Mouse (Mus musculus): ENCODE measurements around the gene Zfp423. TPM values are rescaled to one million over a fixed set of nuclear protein-coding genes. Genes with fewer than 3 reads are reported as not detected.

The Zfp423 gene
- polyA plus RNA-seq, 1 experiment from 2014 or later = 27.9 TPM

DNA sequence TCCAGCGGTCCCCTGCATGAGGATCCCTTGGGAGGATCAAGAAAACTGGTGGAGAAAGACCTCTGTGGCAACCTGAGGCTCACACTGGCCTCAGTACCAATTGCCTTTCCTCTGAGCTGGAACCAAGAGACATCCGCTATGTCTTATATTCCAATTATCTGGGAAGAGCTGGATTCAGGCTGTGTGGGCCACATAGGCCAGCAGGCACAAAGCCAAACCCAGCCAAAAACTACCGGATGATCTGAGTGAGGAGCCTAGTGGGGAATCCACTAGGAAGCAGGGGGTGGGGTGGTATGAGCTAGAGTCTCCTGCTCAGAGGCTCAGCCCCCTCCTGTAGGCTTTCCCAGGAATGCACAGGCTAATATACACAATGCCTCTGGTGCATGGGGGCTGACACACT lies 273.4 kb downstream of the Zfp423 start:
- Histone ChIP-seq H3K36me3 (ENCODE audit: control insufficient read depth, insufficient read depth, low read length) (0 out of 2 replicates have a peak, but pooled peaks cover 3% of the 10 kb centered on the region), H3K9ac (ENCODE audit: low read length) (no peak overlapping the region), H3K27ac (ENCODE audit: low read depth, low read length) (peak overlapping the region; percentile 59; the same call in 1 of the 2 replicates), H3K4me2 (ENCODE audit: low read length) (no peak overlapping the region), H3K27me3 (replicated peaks; ENCODE audit: control insufficient read depth, insufficient read depth, low read length) (no peaks in the 10 kb centered on the region), H3K4me3 (ENCODE audit: low read depth, low read length) (no peak overlapping the region), H3K4me1 (ENCODE audit: control insufficient read depth, insufficient read depth, low read length) (peaks cover 57% of the 10 kb centered on the region), H3K9me3 (replicated peaks; ENCODE audit: control insufficient read depth, low read length) (no peaks in the 10 kb centered on the region)
- ATAC-seq = no peak
- WGBS = 70% methylated on average over 3 of the region's 3 CpGs
- no peak for DNase-seq (ENCODE audit: low spot score)

DNA sequence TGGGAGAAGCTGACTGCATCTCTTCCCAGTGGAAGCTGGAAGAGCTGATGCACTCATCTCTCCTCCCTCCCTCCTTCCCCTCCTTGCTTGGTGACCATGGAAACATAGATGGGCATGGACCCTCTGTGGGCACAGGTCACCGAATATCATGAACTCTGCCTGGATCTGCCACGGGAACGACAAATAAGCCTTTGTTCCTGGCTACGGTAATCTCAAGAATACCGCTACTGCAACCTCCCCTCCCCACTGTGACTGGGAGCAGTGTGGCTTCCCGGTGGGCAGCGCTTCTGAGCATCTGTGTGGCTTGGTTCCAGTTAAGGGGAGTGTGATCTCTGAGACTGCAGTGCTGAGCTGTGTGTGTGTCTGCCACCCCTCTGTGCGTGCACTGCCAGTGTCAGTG lies 274.0 kb downstream of the Zfp423 start:
- Histone ChIP-seq H3K4me3 (ENCODE audit: low read depth, low read length) (no peak overlapping the region), H3K4me2 (ENCODE audit: low read length) (no peak overlapping the region), H3K27me3 (replicated peaks; ENCODE audit: control insufficient read depth, insufficient read depth, low read length) (no peaks in the 10 kb centered on the region), H3K27ac (ENCODE audit: low read depth, low read length) (peak overlapping the region; percentile 55; the same call in 1 of the 2 replicates), H3K36me3 (ENCODE audit: control insufficient read depth, insufficient read depth, low read length) (0 out of 2 replicates have a peak, but pooled peaks cover 3% of the 10 kb centered on the region), H3K4me1 (ENCODE audit: control insufficient read depth, insufficient read depth, low read length) (peaks cover 50% of the 10 kb centered on the region), H3K9me3 (replicated peaks; ENCODE audit: control insufficient read depth, low read length) (no peaks in the 10 kb centered on the region), H3K9ac (ENCODE audit: low read length) (no peak overlapping the region)
- ATAC-seq (no peak), DNase-seq (ENCODE audit: low spot score) (no peak)
- WGBS = 31% methylated on average over 8 of the region's 8 CpGs

GRCm38 (mm10) chr8:87682066-87682465 lies 277.3 kb downstream of the Zfp423 start:
- DNase-seq (ENCODE audit: low spot score) = no peak
- Histone ChIP-seq H3K4me3 (ENCODE audit: low read depth, low read length) (no peak overlapping the region), H3K4me2 (ENCODE audit: low read length) (no peak overlapping the region), H3K9ac (ENCODE audit: low read length) (no peak overlapping the region), H3K27ac (ENCODE audit: low read depth, low read length) (no peak overlapping the region), H3K36me3 (ENCODE audit: control insufficient read depth, insufficient read depth, low read length) (0 out of 2 replicates have a peak, but pooled peaks cover 6% of the 10 kb centered on the region), H3K4me1 (ENCODE audit: control insufficient read depth, insufficient read depth, low read length) (peaks cover 24% of the 10 kb centered on the region), H3K9me3 (replicated peaks; ENCODE audit: control insufficient read depth, low read length) (no peaks in the 10 kb centered on the region), H3K27me3 (replicated peaks; ENCODE audit: control insufficient read depth, insufficient read depth, low read length) (no peaks in the 10 kb centered on the region)
- no peak for ATAC-seq
- 91% methylated on average over 3 of the region's 3 CpGs for WGBS

DNA sequence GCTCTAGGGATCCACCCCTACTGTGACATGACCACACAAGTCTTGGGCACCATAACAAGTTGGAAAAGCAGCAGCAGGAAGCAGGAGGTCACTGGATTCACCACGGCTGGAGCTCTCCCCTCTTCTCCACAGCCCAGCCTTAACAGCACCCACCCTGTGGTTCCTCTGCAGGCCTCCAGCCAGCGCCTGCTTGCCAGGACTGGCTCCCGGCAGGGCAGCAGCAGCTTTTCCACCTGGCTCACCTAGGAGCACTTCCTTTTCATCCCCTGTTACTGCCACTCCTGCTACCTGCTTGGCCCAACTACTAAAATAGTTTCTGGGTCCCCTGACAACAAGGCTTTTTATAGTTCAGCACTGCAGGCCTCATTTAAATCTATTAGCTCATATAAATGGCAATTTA lies 279.4 kb downstream of the Zfp423 start:
- WGBS = 48% methylated on average over 3 of the region's 3 CpGs
- Histone ChIP-seq H3K27ac (ENCODE audit: low read depth, low read length) (0 out of 2 replicates have a peak overlapping the region, but pooled peaks have one; percentile 21), H3K9ac (ENCODE audit: low read length) (peak overlapping the region; percentile 8; the same call in 1 of the 2 replicates), H3K4me3 (ENCODE audit: low read depth, low read length) (no peak overlapping the region), H3K4me2 (ENCODE audit: low read length) (no peak overlapping the region), H3K36me3 (ENCODE audit: control insufficient read depth, insufficient read depth, low read length) (0 out of 2 replicates have a peak, but pooled peaks cover 3% of the 10 kb centered on the region), H3K9me3 (replicated peaks; ENCODE audit: control insufficient read depth, low read length) (no peaks in the 10 kb centered on the region), H3K27me3 (replicated peaks; ENCODE audit: control insufficient read depth, insufficient read depth, low read length) (no peaks in the 10 kb centered on the region), H3K4me1 (ENCODE audit: control insufficient read depth, insufficient read depth, low read length) (peaks cover 19% of the 10 kb centered on the region)
- ATAC-seq = no peak
- DNase-seq (ENCODE audit: low spot score) = no peak

GRCm38 (mm10) chr8:87679431-87680003 lies 279.9 kb downstream of the Zfp423 start:
- Histone ChIP-seq H3K4me1 (ENCODE audit: control insufficient read depth, insufficient read depth, low read length) (peaks cover 21% of the 10 kb centered on the region), H3K4me2 (ENCODE audit: low read length) (no peak overlapping the region), H3K4me3 (ENCODE audit: low read depth, low read length) (no peak overlapping the region), H3K27me3 (replicated peaks; ENCODE audit: control insufficient read depth, insufficient read depth, low read length) (no peaks in the 10 kb centered on the region), H3K9ac (ENCODE audit: low read length) (peak overlapping the region; percentile 8; the same call in 1 of the 2 replicates), H3K27ac (ENCODE audit: low read depth, low read length) (0 out of 2 replicates have a peak overlapping the region, but pooled peaks have one; percentile 21), H3K9me3 (replicated peaks; ENCODE audit: control insufficient read depth, low read length) (no peaks in the 10 kb centered on the region), H3K36me3 (ENCODE audit: control insufficient read depth, insufficient read depth, low read length) (0 out of 2 replicates have a peak, but pooled peaks cover 3% of the 10 kb centered on the region)
- DNase-seq (ENCODE audit: low spot score) (peak; percentile 70), ATAC-seq (peak; percentile 16; the same call in 1 of the 2 replicates)
- 29% methylated on average over 11 of the region's 11 CpGs for WGBS

DNA sequence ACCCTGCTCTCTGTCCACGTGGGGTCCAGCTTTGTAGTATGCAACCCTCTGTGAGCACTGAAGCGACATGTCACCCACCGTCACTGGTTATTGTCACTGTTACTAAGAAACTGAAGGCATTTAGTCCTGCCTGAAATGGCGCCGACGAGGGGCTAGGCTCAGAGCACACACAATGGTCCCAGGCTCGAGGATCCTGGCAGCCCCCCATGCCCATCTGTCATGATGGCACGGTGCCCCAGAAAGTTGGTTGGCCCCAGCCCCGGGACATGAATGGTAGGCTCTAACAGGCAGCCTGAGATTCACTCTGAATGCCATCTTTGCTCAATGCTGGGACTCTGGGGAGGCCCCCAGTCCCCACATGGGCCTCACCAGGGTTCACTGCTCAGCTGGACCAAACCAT lies 284.0 kb downstream of the Zfp423 start:
- H3K4me2 ChIP-seq (ENCODE audit: low read length) = no peak overlapping the region
- H3K27me3 ChIP-seq (replicated peaks; ENCODE audit: control insufficient read depth, insufficient read depth, low read length) = no peaks in the 10 kb centered on the region
- H3K4me1 ChIP-seq (ENCODE audit: control insufficient read depth, insufficient read depth, low read length) = peaks cover 29% of the 10 kb centered on the region
- H3K27ac ChIP-seq (ENCODE audit: low read depth, low read length) = peak overlapping the region; percentile 86
- WGBS = 23% methylated on average over 9 of the region's 9 CpGs
- ATAC-seq (peak; percentile 89), DNase-seq (ENCODE audit: low spot score) (peak; percentile 88)
- H3K9ac ChIP-seq (ENCODE audit: low read length) = no peak overlapping the region
- no peak overlapping the region for H3K4me3 ChIP-seq (ENCODE audit: low read depth, low read length)
- H3K36me3 ChIP-seq (ENCODE audit: control insufficient read depth, insufficient read depth, low read length) = 0 out of 2 replicates have a peak, but pooled peaks cover 3% of the 10 kb centered on the region
- H3K9me3 ChIP-seq (replicated peaks; ENCODE audit: control insufficient read depth, low read length) = no peaks in the 10 kb centered on the region

DNA sequence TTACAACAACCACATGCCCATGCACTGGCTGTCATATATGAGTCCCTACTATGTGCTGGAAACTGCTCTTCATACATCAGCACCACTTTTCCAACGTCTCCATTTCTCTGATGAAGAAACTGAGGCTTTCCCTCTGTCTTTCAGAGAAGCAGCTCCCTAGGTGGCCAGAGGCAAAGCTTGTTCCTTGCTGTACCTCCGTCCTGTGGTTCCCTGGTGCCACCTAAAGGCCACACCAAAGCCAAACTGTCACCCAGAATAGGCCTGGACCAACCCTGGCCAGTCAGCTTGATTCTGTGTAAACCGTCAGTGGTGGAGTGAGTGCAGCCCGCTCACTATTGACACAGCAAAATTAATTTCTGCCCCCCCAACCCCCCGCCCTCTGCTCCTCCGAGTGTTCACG lies 285.2 kb downstream of the Zfp423 start:
- Histone ChIP-seq H3K4me2 (ENCODE audit: low read length) (no peak overlapping the region), H3K36me3 (ENCODE audit: control insufficient read depth, insufficient read depth, low read length) (0 out of 2 replicates have a peak, but pooled peaks cover 3% of the 10 kb centered on the region), H3K27me3 (replicated peaks; ENCODE audit: control insufficient read depth, insufficient read depth, low read length) (no peaks in the 10 kb centered on the region), H3K9me3 (replicated peaks; ENCODE audit: control insufficient read depth, low read length) (no peaks in the 10 kb centered on the region), H3K4me3 (ENCODE audit: low read depth, low read length) (no peak overlapping the region), H3K4me1 (ENCODE audit: control insufficient read depth, insufficient read depth, low read length) (peaks cover 30% of the 10 kb centered on the region), H3K27ac (ENCODE audit: low read depth, low read length) (no peak overlapping the region), H3K9ac (ENCODE audit: low read length) (no peak overlapping the region)
- WGBS = 74% methylated on average over 7 of the region's 7 CpGs
- ATAC-seq (no peak), DNase-seq (ENCODE audit: low spot score) (no peak)

DNA sequence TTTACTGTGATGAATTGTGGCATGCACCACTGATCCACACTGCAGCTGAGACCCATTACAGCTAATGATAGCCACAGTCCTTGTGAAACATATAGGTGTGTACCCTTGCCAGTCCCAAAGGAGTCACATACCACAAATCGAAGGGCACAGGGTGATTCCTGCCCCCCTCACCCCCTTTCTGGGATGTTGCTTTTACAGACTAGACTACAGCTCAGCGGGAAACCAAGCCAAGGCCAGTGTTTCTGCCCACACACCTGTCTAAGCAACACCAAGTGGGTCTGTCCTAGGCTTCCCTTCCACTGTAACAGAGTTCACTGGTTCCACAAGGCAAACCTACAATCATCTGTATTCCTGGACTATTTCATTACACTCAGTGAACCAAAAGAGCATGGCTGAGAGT lies 287.2 kb downstream of the Zfp423 start:
- 77% methylated on average over 2 of the region's 2 CpGs for WGBS
- Histone ChIP-seq H3K9me3 (replicated peaks; ENCODE audit: control insufficient read depth, low read length) (no peaks in the 10 kb centered on the region), H3K4me1 (ENCODE audit: control insufficient read depth, insufficient read depth, low read length) (peaks cover 42% of the 10 kb centered on the region), H3K27ac (ENCODE audit: low read depth, low read length) (peak overlapping the region; percentile 67; the same call in 1 of the 2 replicates), H3K27me3 (replicated peaks; ENCODE audit: control insufficient read depth, insufficient read depth, low read length) (no peaks in the 10 kb centered on the region), H3K9ac (ENCODE audit: low read length) (no peak overlapping the region), H3K36me3 (ENCODE audit: control insufficient read depth, insufficient read depth, low read length) (no peaks in the 10 kb centered on the region), H3K4me2 (ENCODE audit: low read length) (no peak overlapping the region), H3K4me3 (ENCODE audit: low read depth, low read length) (no peak overlapping the region)
- no peak for ATAC-seq
- DNase-seq (ENCODE audit: low spot score) = no peak

DNA sequence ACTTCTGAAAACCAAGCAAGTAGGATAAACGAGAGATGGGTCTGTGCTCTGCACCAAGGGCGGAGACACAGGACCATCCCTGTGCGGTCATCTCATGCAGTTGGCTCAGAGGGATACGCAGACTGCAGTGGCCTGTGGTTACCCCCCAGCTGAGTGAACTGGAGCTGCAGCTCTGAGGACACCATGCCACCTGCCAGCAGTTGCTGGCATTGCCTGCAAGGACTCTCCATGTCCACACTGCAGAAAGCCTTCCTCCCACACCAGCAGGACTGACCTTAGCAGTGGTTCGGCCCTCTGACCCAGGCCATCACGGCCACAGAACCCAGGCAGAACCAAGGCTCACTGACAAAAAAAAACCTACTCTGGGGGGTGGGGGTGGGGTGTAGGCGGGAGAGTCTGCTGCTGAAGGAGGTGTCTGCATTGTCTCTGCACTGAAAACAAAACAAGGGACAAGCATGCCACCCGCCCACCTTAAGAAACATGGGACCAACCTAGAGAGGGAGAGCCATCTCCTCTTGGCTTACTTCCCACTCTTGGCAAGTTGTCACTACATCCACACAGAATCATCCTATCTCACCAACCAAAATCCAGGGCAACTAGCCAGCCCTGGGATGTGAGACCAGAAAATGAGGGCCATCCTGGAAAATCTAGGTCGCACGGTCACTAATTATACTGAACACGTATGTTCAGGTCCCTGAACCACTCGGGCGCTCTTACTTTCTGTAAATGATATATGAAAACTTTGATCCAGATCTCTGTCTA lies 288.0 kb downstream of the Zfp423 start:
- H3K9ac ChIP-seq (ENCODE audit: low read length) = no peak overlapping the region
- H3K36me3 ChIP-seq (ENCODE audit: control insufficient read depth, insufficient read depth, low read length) = no peaks in the 10 kb centered on the region
- ATAC-seq = no peak
- no peaks in the 10 kb centered on the region for H3K9me3 ChIP-seq (replicated peaks; ENCODE audit: control insufficient read depth, low read length)
- H3K4me2 ChIP-seq (ENCODE audit: low read length) = no peak overlapping the region
- DNase-seq (ENCODE audit: low spot score) = no peak
- peaks cover 42% of the 10 kb centered on the region for H3K4me1 ChIP-seq (ENCODE audit: control insufficient read depth, insufficient read depth, low read length)
- peak overlapping the region; percentile 67 for H3K27ac ChIP-seq (ENCODE audit: low read depth, low read length)
- H3K27me3 ChIP-seq (replicated peaks; ENCODE audit: control insufficient read depth, insufficient read depth, low read length) = no peaks in the 10 kb centered on the region
- no peak overlapping the region for H3K4me3 ChIP-seq (ENCODE audit: low read depth, low read length)
- 69% methylated on average over 13 of the region's 13 CpGs for WGBS
